Mouse (Mus musculus) liver, embryonic 14.5 days (tissue): ENCODE measurements around the gene Rhoa.

Source experiments
- CTCF ChIP-seq: IDR thresholded peaks from 2 replicates; pipeline ENCODE4 v1.5.1; 2016; ENCODE audit warnings: antibody characterized with exemption, low read depth, control low read depth
- EP300 ChIP-seq: IDR thresholded peaks from 2 replicates; pipeline ENCODE4 v1.6.1; 2016; ENCODE audit warnings: antibody characterized with exemption, low read depth

- no peak for TF ChIP-seq CTCF
- no peak for TF ChIP-seq EP300
These were observed 2.2 kb downstream of the Rhoa start for GRCm38 (mm10) chr9:108308141-108308540.
